Mouse (Mus musculus): ENCODE results near the gene Zfp59.
"Not testable (repeated sequence)": the region's sequence is repeated elsewhere in the genome, so short reads cannot be mapped to it uniquely, and the experiment has no call there.

Gene Zfp59

GRCm38 (mm10) chr7:27838323-27839249 lies at the start of gene Zfp59:
Zfp59 (plus strand) TSS chr7:27838607.
- TF ChIP-seq GATA4 (IDR thresholded peaks at IDR 0.05; ENCODE audit: insufficient replicate concordance, low read length): no peak

- TF ChIP-seq GATA4 (IDR thresholded peaks at IDR 0.05; ENCODE audit: insufficient replicate concordance, low read length): no peak
These were observed 49.1 kb upstream of the Zfp59 start for GRCm38 (mm10) chr7:27789306-27789705.

GRCm38 (mm10) chr7:27794566-27794965 lies 43.8 kb upstream of the Zfp59 start:
- TF ChIP-seq GATA4 (IDR thresholded peaks at IDR 0.05; ENCODE audit: insufficient replicate concordance, low read length): no peak

- TF ChIP-seq GATA4 (IDR thresholded peaks at IDR 0.05; ENCODE audit: insufficient replicate concordance, low read length): no peak
These were observed 40.2 kb upstream of the Zfp59 start for GRCm38 (mm10) chr7:27797906-27798811.

GRCm38 (mm10) chr7:27801137-27801536 lies 37.3 kb upstream of the Zfp59 start:
- no peak for TF ChIP-seq GATA4 (IDR thresholded peaks at IDR 0.05; ENCODE audit: insufficient replicate concordance, low read length)

GRCm38 (mm10) chr7:27802986-27803385 lies 35.4 kb upstream of the Zfp59 start:
- no peak for TF ChIP-seq GATA4 (IDR thresholded peaks at IDR 0.05; ENCODE audit: insufficient replicate concordance, low read length)

- TF ChIP-seq GATA4 (IDR thresholded peaks at IDR 0.05; ENCODE audit: insufficient replicate concordance, low read length): no peak
These were observed 33.9 kb upstream of the Zfp59 start for GRCm38 (mm10) chr7:27804297-27805030.

GRCm38 (mm10) chr7:27806896-27807295 lies 31.5 kb upstream of the Zfp59 start, which contains the start of gene Zfp626:
Zfp626 (plus strand) TSS chr7:27807196.
- TF ChIP-seq GATA4 (IDR thresholded peaks at IDR 0.05; ENCODE audit: insufficient replicate concordance, low read length): not testable (repeated sequence)

- no peak for TF ChIP-seq GATA4 (IDR thresholded peaks at IDR 0.05; ENCODE audit: insufficient replicate concordance, low read length)
These were observed 19.8 kb upstream of the Zfp59 start for GRCm38 (mm10) chr7:27818526-27819110.

GRCm38 (mm10) chr7:27822611-27823010 lies 15.8 kb upstream of the Zfp59 start:
- no peak for TF ChIP-seq GATA4 (IDR thresholded peaks at IDR 0.05; ENCODE audit: insufficient replicate concordance, low read length)

- no peak for TF ChIP-seq GATA4 (IDR thresholded peaks at IDR 0.05; ENCODE audit: insufficient replicate concordance, low read length)
These were observed 4.3 kb upstream of the Zfp59 start for GRCm38 (mm10) chr7:27834131-27834530.

- TF ChIP-seq GATA4 (IDR thresholded peaks at IDR 0.05; ENCODE audit: insufficient replicate concordance, low read length): no peak
These were observed 511 bp upstream of the Zfp59 start for GRCm38 (mm10) chr7:27837896-27838295.

GRCm38 (mm10) chr7:27839596-27839995 lies 1.2 kb downstream of the Zfp59 start:
- no peak for TF ChIP-seq GATA4 (IDR thresholded peaks at IDR 0.05; ENCODE audit: insufficient replicate concordance, low read length)

- no peak for TF ChIP-seq GATA4 (IDR thresholded peaks at IDR 0.05; ENCODE audit: insufficient replicate concordance, low read length)
These were observed 1.7 kb downstream of the Zfp59 start for GRCm38 (mm10) chr7:27840104-27840503.

GRCm38 (mm10) chr7:27857227-27857626 lies 18.8 kb downstream of the Zfp59 start, which contains the start of gene Zfp607a:
Zfp607a (plus strand) TSS chr7:27857527.
- TF ChIP-seq GATA4 (IDR thresholded peaks at IDR 0.05; ENCODE audit: insufficient replicate concordance, low read length): no peak
